ENCODE assay signal across 8 mouse cellular contexts in the genomic region with DNA sequence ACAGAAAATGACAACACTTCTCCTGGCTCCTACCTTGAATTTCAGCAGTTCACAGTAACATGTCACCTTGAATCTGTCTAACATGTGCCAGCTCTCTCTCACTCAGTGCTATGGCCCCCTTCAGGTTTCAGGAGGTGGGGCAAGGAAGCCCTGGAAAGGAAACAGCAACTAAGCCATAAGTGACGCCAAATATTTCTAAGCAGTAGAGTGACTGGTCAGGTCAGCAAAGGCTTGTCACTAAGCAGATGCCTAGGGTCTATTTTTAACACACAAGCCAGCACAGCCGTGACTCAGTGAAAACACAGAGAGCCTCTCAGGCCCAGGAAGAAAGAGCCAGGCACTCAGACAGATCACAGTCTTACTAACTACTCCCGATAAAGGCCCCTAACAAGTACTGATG. TPM values are rescaled to one million over a fixed set of nuclear protein-coding genes. Genes with fewer than 3 reads are reported as not detected.
DNase-seq lines count a peak whose midpoint lies in the region; ATAC-seq lines count a peak whose summit lies in the region.

No protein-coding gene starts in this region.

- no peaks in the 10 kb centered on the region for H3K9me3 ChIP-seq in kidney, embryonic 14.5 days (ENCODE audit: control insufficient read depth, low read length)
- no peaks in the 10 kb centered on the region for H3K9me3 ChIP-seq in heart, embryonic 14.5 days (ENCODE audit: control insufficient read depth, low read length)
- no peaks in the 10 kb centered on the region for H3K9me3 ChIP-seq in hindbrain, embryonic 12.5 days (replicated peaks)
- no peaks in the 10 kb centered on the region for H3K9me3 ChIP-seq in midbrain, embryonic 15.5 days

- DNase-seq in kidney, postnatal 36 days = peak; percentile 1 to 3
- peak; percentile 6 to 24 for DNase-seq in adrenal gland, postnatal 36 days
- DNase-seq in right cerebral cortex, adult 2 months (ENCODE audit: low spot score in 2 of 2) = no peak

- H3K27me3 ChIP-seq in kidney, embryonic 14.5 days (ENCODE audit: control insufficient read depth, insufficient read depth, low read length) = no peaks in the 10 kb centered on the region
- H3K27me3 ChIP-seq in heart, embryonic 14.5 days (ENCODE audit: control insufficient read depth, insufficient read depth, low read length) = no peaks in the 10 kb centered on the region
- no peaks in the 10 kb centered on the region for H3K27me3 ChIP-seq in hindbrain, embryonic 12.5 days
- no peaks in the 10 kb centered on the region for H3K27me3 ChIP-seq in midbrain, embryonic 15.5 days (replicated peaks)

- WGBS in kidney, embryonic 14.5 days = 70% methylated on average over 3 of the region's 3 CpGs
- WGBS in heart, embryonic 14.5 days = 3% methylated on average over 3 of the region's 3 CpGs
- 70% methylated on average over 3 of the region's 3 CpGs for WGBS in hindbrain, embryonic 12.5 days
- WGBS in midbrain, embryonic 15.5 days = 79% methylated on average over 3 of the region's 3 CpGs

- no peak for ATAC-seq in kidney, embryonic 14.5 days (ENCODE audit: low FRiP score, low TSS enrichment)
- ATAC-seq in heart, embryonic 14.5 days (ENCODE audit: insufficient number of reproducible peaks, insufficient read depth, low FRiP score, low read depth) = peak; percentile 89
- peak; percentile 51 for ATAC-seq in megakaryocyte, adult 5-6 weeks (ENCODE audit: poor library complexity, severe bottlenecking)
- ATAC-seq in hindbrain, embryonic 12.5 days (ENCODE audit: low FRiP score) = no peak
- ATAC-seq in midbrain, embryonic 15.5 days (replicated peaks) = no peak

- H3K4me3 ChIP-seq in kidney, embryonic 14.5 days (ENCODE audit: low read length) = no peak overlapping the region
- H3K4me3 ChIP-seq in heart, embryonic 14.5 days (ENCODE audit: control insufficient read depth in 1 of 2, insufficient read depth in 1 of 2, low read depth in 1 of 2, low read length in 2 of 2) = no peak overlapping the region
- no peak overlapping the region for H3K4me3 ChIP-seq in hindbrain, embryonic 12.5 days
- H3K4me3 ChIP-seq in midbrain, embryonic 15.5 days = no peak overlapping the region

- no peak overlapping the region for H3K9ac ChIP-seq in kidney, embryonic 14.5 days (ENCODE audit: low read depth, low read length)
- H3K9ac ChIP-seq in heart, embryonic 14.5 days (ENCODE audit: low read length) = peak overlapping the region; percentile 13; the same call in 1 of the 2 replicates
- no peak overlapping the region for H3K9ac ChIP-seq in hindbrain, embryonic 12.5 days
- H3K9ac ChIP-seq in midbrain, embryonic 15.5 days = no peak overlapping the region

- H3K27ac ChIP-seq in kidney, embryonic 14.5 days (ENCODE audit: low read depth, low read length) = no peak overlapping the region
- H3K27ac ChIP-seq in heart, embryonic 14.5 days (replicated peaks in 1 of 2; ENCODE audit: control insufficient read depth in 1 of 2, insufficient read depth in 1 of 2, low read depth in 2 of 2, low read length in 2 of 2) = peak overlapping the region; percentile 92 to 93
- no peak overlapping the region for H3K27ac ChIP-seq in hindbrain, embryonic 12.5 days
- no peak overlapping the region for H3K27ac ChIP-seq in midbrain, embryonic 15.5 days

- H3K36me3 ChIP-seq in kidney, embryonic 14.5 days (ENCODE audit: control insufficient read depth, insufficient read depth, low read length) = peaks cover 9% of the 10 kb centered on the region
- H3K36me3 ChIP-seq in heart, embryonic 14.5 days (ENCODE audit: control insufficient read depth, insufficient read depth, low read length) = peaks cover 32% of the 10 kb centered on the region
- H3K36me3 ChIP-seq in hindbrain, embryonic 12.5 days = peaks cover 7% of the 10 kb centered on the region; the same call in 1 of the 2 replicates
- no peaks in the 10 kb centered on the region for H3K36me3 ChIP-seq in midbrain, embryonic 15.5 days (replicated peaks)

- H3K4me2 ChIP-seq in kidney, embryonic 14.5 days (replicated peaks; ENCODE audit: low read depth, low read length) = no peak overlapping the region
- H3K4me2 ChIP-seq in heart, embryonic 14.5 days (ENCODE audit: low read length) = peak overlapping the region; percentile 42
- no peak overlapping the region for H3K4me2 ChIP-seq in hindbrain, embryonic 12.5 days (replicated peaks)
- H3K4me2 ChIP-seq in midbrain, embryonic 15.5 days = no peak overlapping the region

- no peaks in the 10 kb centered on the region for H3K4me1 ChIP-seq in kidney, embryonic 14.5 days (ENCODE audit: control insufficient read depth, insufficient read depth, low read length)
- peaks cover 4 to 39% of the 10 kb centered on the region in 2 experiments for H3K4me1 ChIP-seq in heart, embryonic 14.5 days (ENCODE audit: control insufficient read depth in 2 of 2, insufficient read depth in 2 of 2, low read length in 2 of 2)
- H3K4me1 ChIP-seq in hindbrain, embryonic 12.5 days = peaks cover 2% of the 10 kb centered on the region; the same call in 1 of the 2 replicates
- H3K4me1 ChIP-seq in midbrain, embryonic 15.5 days = no peaks in the 10 kb centered on the region

RNA-seq across cellular contexts. Expression of a gene that starts 6.6 kb away (rescaled TPM):
- polyA plus RNA-seq in kidney, embryonic 14.5 days (2014; fragmentation: Nextera tagmentation; extraction: Ambion mirVana) = 10.6 and 13.2 TPM in 2 replicates
- 10 to 100 TPM; 36.3 to 51.6 TPM for total RNA-seq in adrenal gland, postnatal 36 days (2021)
- 33.1 and 36.3 TPM in 2 replicates for polyA plus RNA-seq in heart, embryonic 14.5 days (2014; fragmentation: Nextera tagmentation; extraction: Ambion mirVana)
- 20.3 and 24.4 TPM in 2 replicates for total RNA-seq in megakaryocyte, adult 5-6 weeks (2015)
- total RNA-seq in megakaryocyte, adult 5-6 weeks (2017) = 18.2 and 22.2 TPM in 2 replicates
- 11.3 and 12.2 TPM in 2 replicates for polyA plus RNA-seq in hindbrain, embryonic 12.5 days (2016; fragmentation: Nextera tagmentation; extraction: Ambion mirVana)
- polyA plus RNA-seq in midbrain, embryonic 15.5 days (2015; fragmentation: Nextera tagmentation; extraction: Ambion mirVana) = 18.7 and 19.0 TPM in 2 replicates

RNA-seq across cellular contexts. Expression of a gene that starts 16.7 kb away (rescaled TPM):
- not detected in 2 replicates for polyA plus RNA-seq in kidney, embryonic 14.5 days (2014; fragmentation: Nextera tagmentation; extraction: Ambion mirVana)
- total RNA-seq in adrenal gland, postnatal 36 days (2021) = under 1 TPM in 1 of 2 experiments, not detected in 1; 0.10 TPM
- polyA plus RNA-seq in heart, embryonic 14.5 days (2014; fragmentation: Nextera tagmentation; extraction: Ambion mirVana) = not detected in 2 replicates
- 0.16 TPM in 1 of 2 replicates, not detected in the other for total RNA-seq in megakaryocyte, adult 5-6 weeks (2015)
- total RNA-seq in megakaryocyte, adult 5-6 weeks (2017) = 0.18 and 0.33 TPM in 2 replicates
- 0.04 TPM in 1 of 2 replicates, not detected in the other for polyA plus RNA-seq in hindbrain, embryonic 12.5 days (2016; fragmentation: Nextera tagmentation; extraction: Ambion mirVana)
- 0.05 and 0.09 TPM in 2 replicates for polyA plus RNA-seq in midbrain, embryonic 15.5 days (2015; fragmentation: Nextera tagmentation; extraction: Ambion mirVana)

RNA-seq across cellular contexts. Expression of a gene that starts 38.8 kb away (rescaled TPM):
- polyA plus RNA-seq in kidney, embryonic 14.5 days (2014; fragmentation: Nextera tagmentation; extraction: Ambion mirVana) = 0.17 and 0.22 TPM in 2 replicates
- total RNA-seq in adrenal gland, postnatal 36 days (2021) = under 1 TPM in 1 of 2 experiments, not detected in 1; 0.17 TPM
- polyA plus RNA-seq in heart, embryonic 14.5 days (2014; fragmentation: Nextera tagmentation; extraction: Ambion mirVana) = 0.14 and 0.47 TPM in 2 replicates
- total RNA-seq in megakaryocyte, adult 5-6 weeks (2015) = 1.4 and 3.7 TPM in 2 replicates
- 0.89 and 2.7 TPM in 2 replicates for total RNA-seq in megakaryocyte, adult 5-6 weeks (2017)
- 0.22 and 0.23 TPM in 2 replicates for polyA plus RNA-seq in hindbrain, embryonic 12.5 days (2016; fragmentation: Nextera tagmentation; extraction: Ambion mirVana)
- polyA plus RNA-seq in midbrain, embryonic 15.5 days (2015; fragmentation: Nextera tagmentation; extraction: Ambion mirVana) = 0.19 and 0.23 TPM in 2 replicates

Comparison
In these comparisons a context has a peak if more than half of its experiments do, and no peak if none do; other contexts are left out.
1. DNase-seq: peak in kidney, postnatal 36 days (2 of 2) and adrenal gland, postnatal 36 days (2 of 2); none in right cerebral cortex, adult 2 months (0 of 2).
2. ATAC-seq: peak in heart, embryonic 14.5 days (single experiment) and megakaryocyte, adult 5-6 weeks (single experiment); none in kidney, embryonic 14.5 days (single experiment), hindbrain, embryonic 12.5 days (single experiment) and midbrain, embryonic 15.5 days (single experiment).
3. H3K27ac ChIP-seq: peak in heart, embryonic 14.5 days (2 of 2); none in kidney, embryonic 14.5 days (single experiment), hindbrain, embryonic 12.5 days (single experiment) and midbrain, embryonic 15.5 days (single experiment).